Mouse (Mus musculus): ENCODE data around the gene Kmt2c. TPM values are rescaled to one million over a fixed set of nuclear protein-coding genes. Genes with fewer than 3 reads are reported as not detected.
"Not testable (repeated sequence)": the region's sequence is repeated elsewhere in the genome, so short reads cannot be mapped to it uniquely, and the experiment has no call there.

The Kmt2c gene
- polyA plus RNA-seq, 1 experiment from 2014 or later, result 13.9 TPM

- 73% methylated on average over 7 of the region's 7 CpGs for WGBS
- H3K4me3 ChIP-seq (replicated peaks), result peak overlapping the region; percentile 98
- H3K9me3 ChIP-seq (replicated peaks), result no peaks in the 10 kb centered on the region
- no peak overlapping the region for H3K27ac ChIP-seq (replicated peaks)
- no peaks in the 10 kb centered on the region for H3K36me3 ChIP-seq
- no peaks in the 10 kb centered on the region for H3K27me3 ChIP-seq (replicated peaks)
- peaks cover 20% of the 10 kb centered on the region for H3K4me1 ChIP-seq
- peak overlapping the region; percentile 82 for H3K4me2 ChIP-seq
- H3K9ac ChIP-seq (replicated peaks), result peak overlapping the region; percentile 45; the same call in 1 of the 2 replicates
- no peak for ATAC-seq (ENCODE audit: low FRiP score)
These were observed 2.1 kb upstream of the Kmt2c start for GRCm38 (mm10) chr5:25500686-25501085.

GRCm38 (mm10) chr5:25499423-25500398, 1.1 kb upstream of the Kmt2c start:
- peaks cover 22% of the 10 kb centered on the region for H3K4me1 ChIP-seq
- H3K4me2 ChIP-seq, result peak overlapping the region; percentile 82
- H3K9ac ChIP-seq (replicated peaks), result peak overlapping the region; percentile 96
- no peaks in the 10 kb centered on the region for H3K9me3 ChIP-seq (replicated peaks)
- peak overlapping the region; percentile 99 for H3K27ac ChIP-seq (replicated peaks)
- peak overlapping the region; percentile 98 for H3K4me3 ChIP-seq (replicated peaks)
- no peaks in the 10 kb centered on the region for H3K36me3 ChIP-seq
- WGBS, result under 1% methylated on average over 83 of the region's 90 CpGs
- peak; percentile 89 for ATAC-seq (ENCODE audit: low FRiP score)
- H3K27me3 ChIP-seq (replicated peaks), result no peaks in the 10 kb centered on the region

- Histone ChIP-seq H3K27me3 (replicated peaks) (no peaks in the 10 kb centered on the region), H3K36me3 (no peaks in the 10 kb centered on the region), H3K4me3 (replicated peaks) (peak overlapping the region; percentile 98), H3K4me2 (peak overlapping the region; percentile 82), H3K27ac (replicated peaks) (peak overlapping the region; percentile 99), H3K9me3 (replicated peaks) (no peaks in the 10 kb centered on the region), H3K4me1 (peaks cover 25% of the 10 kb centered on the region), H3K9ac (replicated peaks) (peak overlapping the region; percentile 96)
- ATAC-seq (ENCODE audit: low FRiP score), result peak; percentile 88
- under 1% methylated on average over 35 of the region's 87 CpGs for WGBS
These were observed 339 bp upstream of the Kmt2c start for GRCm38 (mm10) chr5:25498821-25499422.

GRCm38 (mm10) chr5:25497720-25498345, 750 bp downstream of the Kmt2c start:
- H3K9ac ChIP-seq (replicated peaks), result peak overlapping the region; percentile 96
- H3K36me3 ChIP-seq, result no peaks in the 10 kb centered on the region
- ATAC-seq (ENCODE audit: low FRiP score), result peak; percentile 13; the same call in 1 of the 2 replicates
- peak overlapping the region; percentile 98 for H3K4me3 ChIP-seq (replicated peaks)
- peak overlapping the region; percentile 82 for H3K4me2 ChIP-seq
- WGBS, result under 1% methylated on average over 53 of the region's 78 CpGs
- peaks cover 25% of the 10 kb centered on the region for H3K4me1 ChIP-seq
- no peaks in the 10 kb centered on the region for H3K9me3 ChIP-seq (replicated peaks)
- H3K27ac ChIP-seq (replicated peaks), result peak overlapping the region; percentile 99
- H3K27me3 ChIP-seq (replicated peaks), result no peaks in the 10 kb centered on the region

- WGBS, result under 1% methylated on average over 10 of the region's 10 CpGs
- peak overlapping the region; percentile 96 for H3K9ac ChIP-seq (replicated peaks)
These were observed 1.2 kb downstream of the Kmt2c start for GRCm38 (mm10) chr5:25497369-25497719.

GRCm38 (mm10) chr5:25496652-25497051, 1.9 kb downstream of the Kmt2c start:
- peak overlapping the region; percentile 82 for H3K4me2 ChIP-seq
- no peaks in the 10 kb centered on the region for H3K9me3 ChIP-seq (replicated peaks)
- peak overlapping the region; percentile 98 for H3K4me3 ChIP-seq (replicated peaks)
- peaks cover 25% of the 10 kb centered on the region for H3K4me1 ChIP-seq
- no peak overlapping the region for H3K9ac ChIP-seq (replicated peaks)
- no peaks in the 10 kb centered on the region for H3K27me3 ChIP-seq (replicated peaks)
- WGBS, result 51% methylated on average over 2 of the region's 2 CpGs
- H3K36me3 ChIP-seq, result no peaks in the 10 kb centered on the region
- no peak for ATAC-seq (ENCODE audit: low FRiP score)
- H3K27ac ChIP-seq (replicated peaks), result no peak overlapping the region

More at GRCm38 (mm10) chr5:25497369-25497719, 1.2 kb downstream of the Kmt2c start:
- H3K36me3 ChIP-seq, result no peaks in the 10 kb centered on the region
- no peak for ATAC-seq (ENCODE audit: low FRiP score)
- H3K27ac ChIP-seq (replicated peaks), result peak overlapping the region; percentile 99
- peak overlapping the region; percentile 82 for H3K4me2 ChIP-seq
- peak overlapping the region; percentile 98 for H3K4me3 ChIP-seq (replicated peaks)
- H3K4me1 ChIP-seq, result peaks cover 25% of the 10 kb centered on the region
- H3K27me3 ChIP-seq (replicated peaks), result no peaks in the 10 kb centered on the region
- no peaks in the 10 kb centered on the region for H3K9me3 ChIP-seq (replicated peaks)

- Histone ChIP-seq H3K9ac (replicated peaks) (no peak overlapping the region), H3K27me3 (replicated peaks) (no peaks in the 10 kb centered on the region), H3K4me2 (no peak overlapping the region), H3K9me3 (replicated peaks) (no peaks in the 10 kb centered on the region), H3K4me1 (no peaks in the 10 kb centered on the region), H3K4me3 (replicated peaks) (no peak overlapping the region), H3K36me3 (no peaks in the 10 kb centered on the region), H3K27ac (replicated peaks) (no peak overlapping the region)
- no peak for ATAC-seq (ENCODE audit: low FRiP score)
These were observed 19.7 kb downstream of the Kmt2c start for GRCm38 (mm10) chr5:25478863-25479262.

GRCm38 (mm10) chr5:25475789-25476188, 22.8 kb downstream of the Kmt2c start:
- H3K9me3 ChIP-seq (replicated peaks), result no peaks in the 10 kb centered on the region
- H3K4me3 ChIP-seq (replicated peaks), result no peak overlapping the region
- 84% methylated on average over 2 of the region's 2 CpGs for WGBS
- H3K36me3 ChIP-seq, result no peaks in the 10 kb centered on the region
- peaks cover 11% of the 10 kb centered on the region for H3K4me1 ChIP-seq
- H3K27me3 ChIP-seq (replicated peaks), result no peaks in the 10 kb centered on the region
- ATAC-seq (ENCODE audit: low FRiP score), result no peak
- no peak overlapping the region for H3K4me2 ChIP-seq
- H3K27ac ChIP-seq (replicated peaks), result no peak overlapping the region
- H3K9ac ChIP-seq (replicated peaks), result no peak overlapping the region

GRCm38 (mm10) chr5:25472070-25472469, 26.5 kb downstream of the Kmt2c start:
- H3K9me3 ChIP-seq (replicated peaks), result no peaks in the 10 kb centered on the region
- ATAC-seq (ENCODE audit: low FRiP score), result peak; percentile 79
- peak overlapping the region; percentile 36; the same call in 1 of the 2 replicates for H3K9ac ChIP-seq (replicated peaks)
- no peaks in the 10 kb centered on the region for H3K27me3 ChIP-seq (replicated peaks)
- peak overlapping the region; percentile 59 for H3K4me2 ChIP-seq
- WGBS, result 2% methylated on average over 6 of the region's 6 CpGs
- H3K4me1 ChIP-seq, result peaks cover 11% of the 10 kb centered on the region
- H3K4me3 ChIP-seq (replicated peaks), result peak overlapping the region; percentile 43
- no peaks in the 10 kb centered on the region for H3K36me3 ChIP-seq
- peak overlapping the region; percentile 61; the same call in 1 of the 2 replicates for H3K27ac ChIP-seq (replicated peaks)

GRCm38 (mm10) chr5:25461956-25462355, 36.6 kb downstream of the Kmt2c start:
- Histone ChIP-seq H3K4me1 (no peaks in the 10 kb centered on the region), H3K36me3 (no peaks in the 10 kb centered on the region), H3K4me3 (replicated peaks) (no peak overlapping the region), H3K27ac (replicated peaks) (no peak overlapping the region), H3K27me3 (replicated peaks) (no peaks in the 10 kb centered on the region), H3K9ac (replicated peaks) (no peak overlapping the region), H3K9me3 (replicated peaks) (no peaks in the 10 kb centered on the region), H3K4me2 (no peak overlapping the region)
- WGBS, result 89% methylated on average over 1 of the region's 1 CpGs
- no peak for ATAC-seq (ENCODE audit: low FRiP score)

- H3K9ac ChIP-seq (replicated peaks); H3K27ac ChIP-seq (replicated peaks); H3K4me3 ChIP-seq (replicated peaks); ATAC-seq (ENCODE audit: low FRiP score); H3K4me1 ChIP-seq; H3K27me3 ChIP-seq (replicated peaks); H3K4me2 ChIP-seq; H3K36me3 ChIP-seq; H3K9me3 ChIP-seq (replicated peaks): not testable (repeated sequence)
These were observed 43.2 kb downstream of the Kmt2c start for GRCm38 (mm10) chr5:25455432-25455831.
